Mouse (Mus musculus) MEL (cell line): ENCODE data around the gene Sppl3. TPM values are rescaled to one million over a fixed set of nuclear protein-coding genes. Genes with fewer than 3 reads are reported as not detected.

Experiments used
- DNase-seq: peaks from one replicate; pipeline ENCODE4 v3.0.0; 2011; ENCODE audit warnings: low read depth, low spot score
- H3K27ac ChIP-seq: 2 replicates; pipeline ENCODE4 v1.5.1; 2012; ENCODE audit warnings: low read depth, mild to moderate bottlenecking, control low read depth, low read length, moderate library complexity; ENCODE audit not compliant: control insufficient read depth
- H3K27me3 ChIP-seq, 2 experiments: fragments of 150-350 bp in 1 of 2; sonication (generic) in 1 of 2; 2 replicates each; pipeline ENCODE4 v1.6.1; 2012; ENCODE audit warnings: low read length in 2 of 2, mild to moderate bottlenecking in 2 of 2, improper control_type of control experiment in 1 of 2, moderate library complexity in 1 of 2; ENCODE audit not compliant: insufficient read depth in 2 of 2, control insufficient read depth in 1 of 2
- H3K36me3 ChIP-seq, 2 experiments: 2 replicates each; pipeline ENCODE4 v1.6.1; 2012 to 2014; ENCODE audit warnings: low read length in 2 of 2, improper control_type of control experiment in 1 of 2, inconsistent platforms in 1 of 2, mild to moderate bottlenecking in 1 of 2; ENCODE audit not compliant: insufficient read depth in 2 of 2, control insufficient read depth in 1 of 2
- H3K4me1 ChIP-seq, 2 experiments: fragments of 150-350 bp in 1 of 2; sonication (generic) in 1 of 2; 2 replicates each; pipeline ENCODE4 v1.6.1; 2012; ENCODE audit warnings: low read length in 2 of 2, improper control_type of control experiment in 1 of 2, mild to moderate bottlenecking in 1 of 2; ENCODE audit not compliant: insufficient read depth in 2 of 2, control insufficient read depth in 1 of 2
- H3K4me3 ChIP-seq, 2 experiments: fragments of 150-350 bp in 1 of 2; sonication (generic) in 1 of 2; 2 replicates each; pipeline ENCODE4 v1.5.1; 2012; ENCODE audit warnings: low read depth in 2 of 2, low read length in 2 of 2, mild to moderate bottlenecking in 2 of 2, moderate library complexity in 2 of 2, control low read depth in 1 of 2, improper control_type of control experiment in 1 of 2; ENCODE audit not compliant: control insufficient read depth in 1 of 2, insufficient read depth in 1 of 2
- H3K79me2 ChIP-seq: 2 replicates; pipeline ENCODE4 v1.6.1; 2012; ENCODE audit warnings: mild to moderate bottlenecking, low read length, moderate library complexity; ENCODE audit not compliant: control insufficient read depth, poor library complexity, insufficient read depth
- H3K9ac ChIP-seq: 2 replicates; pipeline ENCODE4 v1.6.1; 2012; ENCODE audit warnings: low read depth, mild to moderate bottlenecking, control low read depth, low read length, moderate library complexity; ENCODE audit not compliant: control insufficient read depth, poor library complexity, severe bottlenecking
- H3K9me3 ChIP-seq: fragments of 150-350 bp; sonication (generic); replicated peaks from 2 replicates; pipeline ENCODE4 v1.6.1; 2012; ENCODE audit warnings: mild to moderate bottlenecking, low read length, improper control_type of control experiment, moderate library complexity; ENCODE audit not compliant: insufficient read depth
- BHLHE40 ChIP-seq: IDR thresholded peaks from 2 replicates; pipeline ENCODE4 v1.6.1; 2012; ENCODE audit warnings: low read depth, mild to moderate bottlenecking, inconsistent platforms, low read length, improper control_type of control experiment, borderline replicate concordance
- CTCF ChIP-seq, 3 experiments: IDR thresholded peaks in 2 of 3; conservative IDR thresholded peaks in 1 of 3; 2 replicates each; pipeline ENCODE4 v1.5.1; 2011 to 2012; ENCODE audit warnings: low read length in 3 of 3, low read depth in 2 of 3, mild to moderate bottlenecking in 2 of 3, improper control_type of control experiment in 1 of 3, inconsistent platforms in 1 of 3, mixed read lengths in 1 of 3, moderate library complexity in 1 of 3; ENCODE audit not compliant: control insufficient read depth in 1 of 3, insufficient read depth in 1 of 3, poor library complexity in 1 of 3, severe bottlenecking in 1 of 3
- E2F4 ChIP-seq: IDR thresholded peaks from 2 replicates; pipeline ENCODE4 v1.6.1; 2011; ENCODE audit warnings: low read depth, low read length, improper control_type of control experiment, borderline replicate concordance
- ELF1 ChIP-seq: IDR thresholded peaks from 2 replicates; pipeline ENCODE4 v1.6.1; 2014; ENCODE audit warnings: low read depth, mild to moderate bottlenecking, inconsistent platforms, low read length, improper control_type of control experiment, moderate library complexity
- EP300 ChIP-seq, 2 experiments: IDR thresholded peaks; 2 replicates each; pipeline ENCODE4 v1.6.1; 2011; ENCODE audit warnings: improper control_type of control experiment in 2 of 2, low read length in 2 of 2, low read depth in 1 of 2, mild to moderate bottlenecking in 1 of 2
- GABPA ChIP-seq: IDR thresholded peaks from 2 replicates; pipeline ENCODE4 v1.6.1; 2012; ENCODE audit warnings: low read depth, mild to moderate bottlenecking, inconsistent platforms, low read length, improper control_type of control experiment, moderate library complexity
- GATA1 ChIP-seq: IDR thresholded peaks from 2 replicates; pipeline ENCODE4 v1.6.1; 2011; ENCODE audit warnings: low read depth, low read length, improper control_type of control experiment
- HCFC1 ChIP-seq: IDR thresholded peaks from 2 replicates; pipeline ENCODE4 v1.6.1; 2012; ENCODE audit warnings: low read depth, mild to moderate bottlenecking, inconsistent platforms, low read length, improper control_type of control experiment, moderate library complexity
- MAFK ChIP-seq: IDR thresholded peaks from 2 replicates; pipeline ENCODE4 v1.6.1; 2011; ENCODE audit warnings: low read depth, mild to moderate bottlenecking, low read length, improper control_type of control experiment, borderline replicate concordance
- MAZ ChIP-seq: IDR thresholded peaks from 2 replicates; pipeline ENCODE4 v1.6.1; 2012; ENCODE audit warnings: low read depth, mild to moderate bottlenecking, inconsistent platforms, low read length, improper control_type of control experiment
- MYB ChIP-seq: IDR thresholded peaks from 2 replicates; pipeline ENCODE4 v1.6.1; 2011; ENCODE audit warnings: mild to moderate bottlenecking, low read depth, low read length, improper control_type of control experiment
- MYC ChIP-seq: IDR thresholded peaks from 2 replicates; pipeline ENCODE4 v1.6.1; 2011; ENCODE audit warnings: low read depth, mild to moderate bottlenecking, low read length, improper control_type of control experiment, moderate library complexity
- NELFE ChIP-seq: IDR thresholded peaks from 2 replicates; pipeline ENCODE4 v1.6.1; 2011; ENCODE audit warnings: low read depth, low read length, improper control_type of control experiment
- NRF1 ChIP-seq: IDR thresholded peaks from 2 replicates; pipeline ENCODE4 v1.6.1; 2014; ENCODE audit warnings: low read depth, mild to moderate bottlenecking, inconsistent platforms, low read length, improper control_type of control experiment, moderate library complexity; ENCODE audit not compliant: poor library complexity, insufficient read depth, severe bottlenecking
- POLR2AphosphoS5 ChIP-seq: IDR thresholded peaks from 2 replicates; pipeline ENCODE4 v1.6.1; 2012; ENCODE audit warnings: low read depth, borderline replicate concordance, mild to moderate bottlenecking, inconsistent platforms, low read length, moderate library complexity, mixed read lengths
- RCOR1 ChIP-seq: IDR thresholded peaks from 2 replicates; pipeline ENCODE4 v1.6.1; 2012; ENCODE audit warnings: low read depth, mild to moderate bottlenecking, inconsistent platforms, low read length, improper control_type of control experiment
- SMC3 ChIP-seq: IDR thresholded peaks from 2 replicates; pipeline ENCODE4 v1.6.1; 2011; ENCODE audit warnings: low read depth, low read length, improper control_type of control experiment
- TAL1 ChIP-seq: IDR thresholded peaks from 2 replicates; pipeline ENCODE4 v1.6.1; 2012; ENCODE audit warnings: mild to moderate bottlenecking, inconsistent platforms, low read length, moderate library complexity, mixed read lengths
- TBP ChIP-seq: IDR thresholded peaks from 2 replicates; pipeline ENCODE4 v1.8.0; 2011; ENCODE audit warnings: low read depth, low read length, improper control_type of control experiment
- TCF12 ChIP-seq: IDR thresholded peaks from 2 replicates; pipeline ENCODE4 v1.6.1; 2014; ENCODE audit warnings: low read depth, mild to moderate bottlenecking, inconsistent platforms, low read length, improper control_type of control experiment, moderate library complexity
- UBTF ChIP-seq: IDR thresholded peaks from 2 replicates; pipeline ENCODE4 v1.6.1; 2012; ENCODE audit warnings: low read depth, mild to moderate bottlenecking, inconsistent platforms, low read length, improper control_type of control experiment, moderate library complexity, borderline replicate concordance; ENCODE audit not compliant: insufficient read depth
- USF1 ChIP-seq: IDR thresholded peaks from 2 replicates; pipeline ENCODE4 v1.6.1; 2014; ENCODE audit warnings: low read depth, mild to moderate bottlenecking, inconsistent platforms, low read length, improper control_type of control experiment, moderate library complexity
- USF2 ChIP-seq, 2 experiments: IDR thresholded peaks; 2 replicates each; pipeline ENCODE4 v1.6.1; 2011 to 2012; ENCODE audit warnings: improper control_type of control experiment in 2 of 2, low read length in 2 of 2, borderline replicate concordance in 1 of 2, inconsistent platforms in 1 of 2, low read depth in 1 of 2, mild to moderate bottlenecking in 1 of 2; ENCODE audit not compliant: insufficient read depth in 1 of 2
- ZKSCAN1 ChIP-seq: IDR thresholded peaks from 2 replicates; pipeline ENCODE4 v1.6.1; 2012; ENCODE audit warnings: low read depth, mild to moderate bottlenecking, inconsistent platforms, low read length, improper control_type of control experiment, moderate library complexity
- ZNF384 ChIP-seq: IDR thresholded peaks from 2 replicates; pipeline ENCODE4 v1.6.1; 2012; ENCODE audit warnings: low read depth, mild to moderate bottlenecking, inconsistent platforms, low read length, improper control_type of control experiment
- polyA plus RNA-seq, 2 experiments: library from polyadenylated mRNA; stranded (reverse) in 1 of 2; unstranded in 1 of 2; fragments of >175 nt in 1 of 2; fragments of >200 nt in 1 of 2; gene quantifications; 2 replicates each; pipeline versions ENCODE4 v1.2.1 to v1.2.4; 2012; ENCODE audit warnings: low replicate concordance in 2 of 2, low read depth in 1 of 2; ENCODE audit not compliant: insufficient read length in 2 of 2, insufficient read depth in 1 of 2, missing spikeins in 1 of 2
- total RNA-seq: library from RNA; depleted of rRNA; stranded (reverse); fragments of 300-350 nt; gene quantifications from 2 replicates; pipeline ENCODE4 v1.2.3, GENCODE M21; 2012

Sppl3 gene
- total and polyA plus RNA-seq, 3 experiments = 25.8 to 50.9 TPM; not detected in 1

GRCm38 (mm10) chr5:115113244-115113643 is 102.3 kb downstream of the Sppl3 start:
- no peaks in the 10 kb centered on the region for H3K79me2 ChIP-seq
- H3K9me3 ChIP-seq = no peaks in the 10 kb centered on the region
- no peak overlapping the region for H3K9ac ChIP-seq
- no peak for DNase-seq
- no peak overlapping the region for H3K4me3 ChIP-seq
- H3K4me1 ChIP-seq = no peaks in the 10 kb centered on the region
- no peaks in the 10 kb centered on the region for H3K36me3 ChIP-seq
- H3K27me3 ChIP-seq = no peaks in the 10 kb centered on the region
- no peak overlapping the region for H3K27ac ChIP-seq
- TF ChIP-seq GABPA (no peak), POLR2AphosphoS5 (no peak), BHLHE40 (no peak), USF1 (no peak), CTCF (IDR thresholded peaks at IDR 0.05 in 2 of 3, conservative IDR thresholded peaks at IDR 0.05 in 1 of 3; ENCODE audit: control insufficient read depth in 1 of 3, insufficient read depth in 1 of 3, low read depth in 2 of 3, low read length in 3 of 3, poor library complexity in 1 of 3, severe bottlenecking in 1 of 3) (no peak), TCF12 (no peak), NRF1 (no peak), USF2 (IDR thresholded peaks at IDR 0.05; ENCODE audit: borderline replicate concordance in 1 of 2, insufficient read depth in 1 of 2, low read depth in 1 of 2, low read length in 2 of 2) (no peak), TAL1 (no peak), NELFE (no peak), RCOR1 (no peak)

- no peaks in the 10 kb centered on the region for H3K4me1 ChIP-seq
- H3K27me3 ChIP-seq = no peaks in the 10 kb centered on the region
- H3K79me2 ChIP-seq = peaks cover 4% of the 10 kb centered on the region; the same call in 1 of the 2 replicates
- no peak for TF ChIP-seq ZKSCAN1
- TF ChIP-seq HCFC1 = no peak
- TF ChIP-seq TBP = no peak
- TF ChIP-seq MYB = no peak
- TF ChIP-seq MYC = no peak
- TF ChIP-seq USF2 (IDR thresholded peaks at IDR 0.05; ENCODE audit: borderline replicate concordance in 1 of 2, insufficient read depth in 1 of 2, low read depth in 1 of 2, low read length in 2 of 2) = no peak
- TF ChIP-seq USF1 = no peak
- TF ChIP-seq NELFE = no peak
- no peak for TF ChIP-seq ZNF384
- TF ChIP-seq EP300 (IDR thresholded peaks at IDR 0.05; ENCODE audit: low read depth in 1 of 2, low read length in 2 of 2) = no peak
- TF ChIP-seq E2F4 = no peak
- no peak for TF ChIP-seq UBTF
- no peak for TF ChIP-seq ELF1
- no peak for TF ChIP-seq GATA1
- no peak for TF ChIP-seq SMC3
- no peak for TF ChIP-seq MAFK
- no peak for TF ChIP-seq MAZ
- H3K9ac ChIP-seq = no peak overlapping the region
- no peaks in the 10 kb centered on the region for H3K36me3 ChIP-seq
- no peak overlapping the region for H3K4me3 ChIP-seq
- H3K27ac ChIP-seq = no peak overlapping the region
- no peaks in the 10 kb centered on the region for H3K9me3 ChIP-seq
- no peak for DNase-seq
Observed at GRCm38 (mm10) chr5:115114501-115114900, 103.6 kb downstream of the Sppl3 start.
